Mouse (Mus musculus): ENCODE results near the gene Rbck1.

- no peak for TF ChIP-seq CTCF (IDR thresholded peaks at IDR 0.05; ENCODE audit: control insufficient read depth, insufficient read depth, low read length)
- TF ChIP-seq POLR2A (IDR thresholded peaks at IDR 0.05; ENCODE audit: borderline replicate concordance, control insufficient read depth, low read depth, low read length): no peak
These were observed 40.0 kb downstream of the Rbck1 start for GRCm38 (mm10) chr2:152292475-152292874.
